Mouse (Mus musculus) embryonic facial prominence, embryonic 10.5 days (tissue): ENCODE results near the gene BC034090. TPM values are rescaled to one million over a fixed set of nuclear protein-coding genes. Genes with fewer than 3 reads are reported as not detected.
"Not testable (repeated sequence)": the region's sequence is repeated elsewhere in the genome, so short reads cannot be mapped to it uniquely, and the experiment has no call there.

Experiments used
- DNase-seq: peaks from one replicate; pipeline ENCODE4 v3.0.0-alpha.2; 2017; ENCODE audit warnings: low spot score
- H3K27ac ChIP-seq: fragments of 300-500 bp; sonication (generic); replicated peaks from 2 replicates; pipeline ENCODE4 v1.5.1; 2016; ENCODE audit warnings: mild to moderate bottlenecking
- H3K27me3 ChIP-seq: fragments of 300-500 bp; sonication (generic); replicated peaks from 2 replicates; pipeline ENCODE4 v1.6.1; 2016; ENCODE audit warnings: low read depth, mild to moderate bottlenecking; ENCODE audit not compliant: poor library complexity, severe bottlenecking
- H3K36me3 ChIP-seq: fragments of 300-500 bp; sonication (generic); replicated peaks from 2 replicates; pipeline ENCODE4 v1.6.1; 2016; ENCODE audit warnings: mild to moderate bottlenecking, moderate library complexity
- H3K4me1 ChIP-seq: fragments of 300-500 bp; sonication (generic); 2 replicates; pipeline ENCODE4 v1.6.1; 2016
- H3K4me3 ChIP-seq: fragments of 300-500 bp; sonication (generic); 2 replicates; pipeline ENCODE4 v1.5.1; 2016; ENCODE audit warnings: mild to moderate bottlenecking, moderate library complexity
- H3K9me3 ChIP-seq: fragments of 300-500 bp; sonication (generic); 2 replicates; pipeline ENCODE4 v1.6.1; 2016; ENCODE audit warnings: mild to moderate bottlenecking
- WGBS: fragments of 180-500 bp; shearing (Covaris S2); methylation state at CpG from one replicate; pipeline ENCODE4 v1.1.7; 2016; 5-methylcytosine and 5-hydroxymethylcytosine counted together
- polyA plus RNA-seq: library from polyadenylated mRNA; unstranded; fragments of >200 nt; fragmentation: Nextera tagmentation; extraction: Ambion mirVana; gene quantifications from 2 replicates; pipeline ENCODE4 v1.2.1, GENCODE M21; 2016

BC034090 gene
- polyA plus RNA-seq, 1 experiment from 2014 or later, result 5.3 TPM

- DNase-seq, result no peak
- Histone ChIP-seq H3K36me3 (peaks cover 95% of the 10 kb centered on the region), H3K27ac (no peak overlapping the region), H3K27me3 (no peaks in the 10 kb centered on the region), H3K4me3 (no peak overlapping the region), H3K9me3 (no peaks in the 10 kb centered on the region), H3K4me1 (peaks cover 34% of the 10 kb centered on the region)
- WGBS, result 66% methylated on average over 2 of the region's 2 CpGs
Observed at GRCm38 (mm10) chr1:155200967-155201366, 43.3 kb downstream of the BC034090 start.

- Histone ChIP-seq H3K9me3 (no peaks in the 10 kb centered on the region), H3K27me3 (no peaks in the 10 kb centered on the region), H3K4me3 (no peak overlapping the region), H3K36me3 (peaks cover 97% of the 10 kb centered on the region), H3K27ac (no peak overlapping the region), H3K4me1 (peaks cover 21% of the 10 kb centered on the region)
- 66% methylated on average over 6 of the region's 6 CpGs for WGBS
- DNase-seq, result no peak
Observed at GRCm38 (mm10) chr1:155199522-155199921, 44.7 kb downstream of the BC034090 start.

GRCm38 (mm10) chr1:155196691-155197090 is 47.6 kb downstream of the BC034090 start:
- Histone ChIP-seq H3K9me3 (no peaks in the 10 kb centered on the region), H3K27me3 (no peaks in the 10 kb centered on the region), H3K4me1 (peaks cover 3% of the 10 kb centered on the region; the same call in 1 of the 2 replicates), H3K27ac (no peak overlapping the region), H3K36me3 (peaks cover 98% of the 10 kb centered on the region), H3K4me3 (no peak overlapping the region)
- WGBS, result 94% methylated on average over 4 of the region's 4 CpGs
- no peak for DNase-seq

GRCm38 (mm10) chr1:155192805-155193368 is 51.4 kb downstream of the BC034090 start:
- DNase-seq, result no peak
- 87% methylated on average over 15 of the region's 15 CpGs for WGBS
- H3K9me3 ChIP-seq, result no peaks in the 10 kb centered on the region
- no peaks in the 10 kb centered on the region for H3K4me1 ChIP-seq
- no peak overlapping the region for H3K27ac ChIP-seq
- H3K36me3 ChIP-seq, result peaks cover 98% of the 10 kb centered on the region
- H3K4me3 ChIP-seq, result no peak overlapping the region
- no peaks in the 10 kb centered on the region for H3K27me3 ChIP-seq

- H3K4me3 ChIP-seq, result no peak overlapping the region
- no peak overlapping the region for H3K27ac ChIP-seq
- WGBS, result 88% methylated on average over 2 of the region's 2 CpGs
- H3K9me3 ChIP-seq, result no peaks in the 10 kb centered on the region
- peaks cover 95% of the 10 kb centered on the region for H3K36me3 ChIP-seq
- DNase-seq, result no peak
- H3K27me3 ChIP-seq, result no peaks in the 10 kb centered on the region
- H3K4me1 ChIP-seq, result no peaks in the 10 kb centered on the region
Observed at GRCm38 (mm10) chr1:155191671-155192070, 52.6 kb downstream of the BC034090 start.

GRCm38 (mm10) chr1:155191219-155191618 is 53.0 kb downstream of the BC034090 start:
- Histone ChIP-seq H3K27me3 (no peaks in the 10 kb centered on the region), H3K4me3 (no peak overlapping the region), H3K4me1 (no peaks in the 10 kb centered on the region), H3K36me3 (peaks cover 95% of the 10 kb centered on the region), H3K9me3 (no peaks in the 10 kb centered on the region), H3K27ac (no peak overlapping the region)
- DNase-seq, result no peak
- WGBS, result 90% methylated on average over 8 of the region's 8 CpGs

GRCm38 (mm10) chr1:155188656-155189055 is 55.6 kb downstream of the BC034090 start:
- Histone ChIP-seq H3K36me3 (peaks cover 86% of the 10 kb centered on the region), H3K4me1 (no peaks in the 10 kb centered on the region), H3K27ac (no peak overlapping the region), H3K9me3 (no peaks in the 10 kb centered on the region), H3K27me3 (no peaks in the 10 kb centered on the region), H3K4me3 (no peak overlapping the region)
- no peak for DNase-seq
- 92% methylated on average over 4 of the region's 4 CpGs for WGBS

- H3K36me3 ChIP-seq, result peaks cover 80% of the 10 kb centered on the region
- H3K27ac ChIP-seq, result no peak overlapping the region
Observed at GRCm38 (mm10) chr1:155184191-155184590, 60.1 kb downstream of the BC034090 start.

GRCm38 (mm10) chr1:155178192-155178924 is 65.9 kb downstream of the BC034090 start:
- Histone ChIP-seq H3K4me1 (no peaks in the 10 kb centered on the region), H3K4me3 (no peak overlapping the region), H3K27me3 (no peaks in the 10 kb centered on the region), H3K36me3 (peaks cover 86% of the 10 kb centered on the region), H3K9me3 (no peaks in the 10 kb centered on the region), H3K27ac (no peak overlapping the region)
- 89% methylated on average over 2 of the region's 2 CpGs for WGBS
- no peak for DNase-seq

More at GRCm38 (mm10) chr1:155184191-155184590, 60.1 kb downstream of the BC034090 start:
- Histone ChIP-seq H3K4me3 (no peak overlapping the region), H3K9me3 (no peaks in the 10 kb centered on the region), H3K4me1 (no peaks in the 10 kb centered on the region), H3K27me3 (no peaks in the 10 kb centered on the region)
- no peak for DNase-seq
- WGBS, result 94% methylated on average over 3 of the region's 3 CpGs

GRCm38 (mm10) chr1:155174424-155174823 is 69.8 kb downstream of the BC034090 start:
- H3K36me3 ChIP-seq, result peaks cover 54% of the 10 kb centered on the region
- no peak for DNase-seq

GRCm38 (mm10) chr1:155173644-155174016 is 70.6 kb downstream of the BC034090 start:
- not testable (repeated sequence) for H3K27me3 ChIP-seq, H3K9me3 ChIP-seq, H3K4me1 ChIP-seq, H3K27ac ChIP-seq, DNase-seq, H3K4me3 ChIP-seq
- H3K36me3 ChIP-seq, result peaks cover 46% of the 10 kb centered on the region
- WGBS, result 84% methylated on average over 1 of the region's 1 CpGs

More at GRCm38 (mm10) chr1:155174424-155174823, 69.8 kb downstream of the BC034090 start:
- WGBS, result 88% methylated on average over 1 of the region's 1 CpGs
- Histone ChIP-seq H3K9me3 (no peaks in the 10 kb centered on the region), H3K4me3 (no peak overlapping the region), H3K4me1 (0 out of 2 replicates have a peak, but pooled peaks cover 3% of the 10 kb centered on the region), H3K27me3 (no peaks in the 10 kb centered on the region), H3K27ac (no peak overlapping the region)

GRCm38 (mm10) chr1:155172895-155173643 is 71.2 kb downstream of the BC034090 start:
- no peak for DNase-seq
- H3K27me3 ChIP-seq, result no peaks in the 10 kb centered on the region
- peaks cover 46% of the 10 kb centered on the region for H3K36me3 ChIP-seq
- H3K4me3 ChIP-seq, result no peak overlapping the region
- H3K9me3 ChIP-seq, result no peaks in the 10 kb centered on the region
- 0 out of 2 replicates have a peak, but pooled peaks cover 3% of the 10 kb centered on the region for H3K4me1 ChIP-seq
- 90% methylated on average over 3 of the region's 3 CpGs for WGBS
- no peak overlapping the region for H3K27ac ChIP-seq
